8 mouse cellular contexts compared by ENCODE assay signal in the genomic region with DNA sequence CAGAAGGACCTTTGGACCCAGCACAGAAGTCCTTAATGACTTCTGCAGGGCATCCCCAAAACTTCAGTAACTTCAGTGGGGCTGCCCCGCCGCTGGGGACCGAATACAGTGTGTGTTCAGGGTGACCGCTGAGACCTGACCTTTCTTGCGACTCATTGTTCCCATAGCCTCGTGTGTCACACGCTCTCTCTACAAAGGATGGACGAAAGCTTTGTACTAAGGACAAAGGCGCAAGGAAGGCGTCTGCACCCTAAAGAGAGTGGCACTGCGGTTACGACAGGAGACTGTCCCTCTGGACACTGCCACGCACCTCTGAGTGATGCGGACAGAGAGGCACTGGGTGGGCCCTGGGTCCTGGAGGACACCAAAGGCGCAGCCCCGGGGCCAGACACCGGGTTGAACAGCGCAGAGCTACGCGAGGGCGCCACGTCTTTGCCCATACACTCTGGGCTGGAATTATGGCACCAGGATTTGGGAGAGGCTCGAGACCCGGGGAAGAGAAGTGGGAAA. TPM values are rescaled to one million over a fixed set of nuclear protein-coding genes. Genes with fewer than 3 reads are reported as not detected.
A peak's percentile ranks its signal among the peaks of the same experiment; 100 is the strongest.
DNase-seq lines count a peak whose midpoint lies in the region; ATAC-seq and TF ChIP-seq lines count a peak whose summit lies in the region.

No protein-coding gene starts in this region.

- DNase-seq in layer of hippocampus, postnatal 36 days, result peak; percentile 40 to 42
- DNase-seq in layer of hippocampus, adult 9-11 months, result no peak
- peak; percentile 26 for DNase-seq in adrenal gland, postnatal 25 days
- no peak for DNase-seq in forebrain, postnatal 0 days
- peak; percentile 41 to 59 for DNase-seq in kidney, postnatal 4 days
- DNase-seq in left cerebral cortex, adult 11 months (ENCODE audit: low spot score), result no peak
- DNase-seq in urinary bladder, postnatal 4 days (ENCODE audit: low spot score in 2 of 2), result no peak

- no peak; the same call in 1 of the 2 replicates for ATAC-seq in forebrain, postnatal 0 days
- ATAC-seq in neural tube, embryonic 13.5 days (ENCODE audit: low read depth), result peak; percentile 21

- peak overlapping the region; percentile 65 for H3K9ac ChIP-seq in forebrain, postnatal 0 days
- H3K9ac ChIP-seq in neural tube, embryonic 13.5 days, result peak overlapping the region; percentile 80

- 2% methylated on average over 24 of the region's 24 CpGs for WGBS in forebrain, postnatal 0 days
- WGBS in neural tube, embryonic 13.5 days, result under 1% methylated on average over 24 of the region's 24 CpGs

- H3K27ac ChIP-seq in forebrain, postnatal 0 days (ENCODE audit: low read depth, low read length), result peak overlapping the region; percentile 92
- peak overlapping the region; percentile 97 for H3K27ac ChIP-seq in neural tube, embryonic 13.5 days (replicated peaks)

- peaks cover 18% of the 10 kb centered on the region for H3K4me1 ChIP-seq in forebrain, postnatal 0 days (ENCODE audit: insufficient read depth)
- peaks cover 72% of the 10 kb centered on the region for H3K4me1 ChIP-seq in neural tube, embryonic 13.5 days (replicated peaks)

- no peaks in the 10 kb centered on the region for H3K9me3 ChIP-seq in forebrain, postnatal 0 days (ENCODE audit: low read length)
- H3K9me3 ChIP-seq in neural tube, embryonic 13.5 days, result no peaks in the 10 kb centered on the region

- 0 out of 2 replicates have a peak, but pooled peaks cover 8% of the 10 kb centered on the region for H3K36me3 ChIP-seq in forebrain, postnatal 0 days (ENCODE audit: insufficient read depth)
- H3K36me3 ChIP-seq in neural tube, embryonic 13.5 days, result peaks cover 8% of the 10 kb centered on the region

- no peak for TF ChIP-seq CTCF in forebrain, postnatal 0 days (IDR thresholded peaks at IDR 0.05; ENCODE audit: low read depth)

- H3K4me2 ChIP-seq in forebrain, postnatal 0 days (ENCODE audit: low read depth), result peak overlapping the region; percentile 90
- H3K4me2 ChIP-seq in neural tube, embryonic 13.5 days, result peak overlapping the region; percentile 96

- peak overlapping the region; percentile 49 for H3K4me3 ChIP-seq in forebrain, postnatal 0 days (ENCODE audit: low read depth, low read length)
- H3K4me3 ChIP-seq in neural tube, embryonic 13.5 days, result peak overlapping the region; percentile 58

- no peaks in the 10 kb centered on the region for H3K27me3 ChIP-seq in forebrain, postnatal 0 days (ENCODE audit: insufficient read depth, low read length)
- peaks cover 17% of the 10 kb centered on the region; the same call in 1 of the 2 replicates for H3K27me3 ChIP-seq in neural tube, embryonic 13.5 days

RNA-seq across cellular contexts. Expression of gene Kcnn1, which starts 1.7 kb away (rescaled TPM):
- 10 to 100 TPM; 16.9 to 17.7 TPM for total RNA-seq in layer of hippocampus, postnatal 36 days (2021)
- 2.2 and 3.3 TPM in 2 replicates for total RNA-seq in adrenal gland, postnatal 25 days (2021)
- total RNA-seq in forebrain, postnatal 0 days (2014; rRNA removed), result 20.5 and 31.5 TPM in 2 replicates
- polyA plus RNA-seq in forebrain, postnatal 0 days (2015; fragmentation: Nextera tagmentation; extraction: Ambion mirVana), result 9.4 and 9.8 TPM in 2 replicates
- 17.5 and 17.9 TPM in 2 replicates for polyA plus RNA-seq in neural tube, embryonic 13.5 days (2015; fragmentation: Nextera tagmentation; extraction: Ambion mirVana)

RNA-seq across cellular contexts. Expression of gene Ccdc124, which starts 9.0 kb away (rescaled TPM):
- 10 to 100 TPM; 83.4 to 95.4 TPM for total RNA-seq in layer of hippocampus, postnatal 36 days (2021)
- 54.6 and 57.5 TPM in 2 replicates for total RNA-seq in adrenal gland, postnatal 25 days (2021)
- total RNA-seq in forebrain, postnatal 0 days (2014; rRNA removed), result 34.7 and 59.9 TPM in 2 replicates
- polyA plus RNA-seq in forebrain, postnatal 0 days (2015; fragmentation: Nextera tagmentation; extraction: Ambion mirVana), result 161 and 175 TPM in 2 replicates
- polyA plus RNA-seq in neural tube, embryonic 13.5 days (2015; fragmentation: Nextera tagmentation; extraction: Ambion mirVana), result 148 and 156 TPM in 2 replicates

RNA-seq across cellular contexts. Expression of gene Arrdc2, which starts 25.2 kb away (rescaled TPM):
- total RNA-seq in layer of hippocampus, postnatal 36 days (2021), result 10 to 100 TPM; 18.5 to 25.6 TPM
- 10.6 and 14.4 TPM in 2 replicates for total RNA-seq in adrenal gland, postnatal 25 days (2021)
- total RNA-seq in forebrain, postnatal 0 days (2014; rRNA removed), result 15.4 and 25.9 TPM in 2 replicates
- polyA plus RNA-seq in forebrain, postnatal 0 days (2015; fragmentation: Nextera tagmentation; extraction: Ambion mirVana), result 5.6 and 7.1 TPM in 2 replicates
- polyA plus RNA-seq in neural tube, embryonic 13.5 days (2015; fragmentation: Nextera tagmentation; extraction: Ambion mirVana), result 7.8 TPM in 2 replicates

RNA-seq across cellular contexts. Expression of gene Slc5a5, which starts 27.8 kb away (rescaled TPM):
- 1 to 10 TPM; 8.1 to 8.9 TPM for total RNA-seq in layer of hippocampus, postnatal 36 days (2021)
- 0.09 TPM in 1 of 2 replicates, not detected in the other for total RNA-seq in adrenal gland, postnatal 25 days (2021)
- total RNA-seq in forebrain, postnatal 0 days (2014; rRNA removed), result 1.5 and 2.2 TPM in 2 replicates
- 2.4 and 3.6 TPM in 2 replicates for polyA plus RNA-seq in forebrain, postnatal 0 days (2015; fragmentation: Nextera tagmentation; extraction: Ambion mirVana)
- polyA plus RNA-seq in neural tube, embryonic 13.5 days (2015; fragmentation: Nextera tagmentation; extraction: Ambion mirVana), result 1.6 TPM in 2 replicates

RNA-seq across cellular contexts. Expression of gene Rpl18a, which starts 32.4 kb away (rescaled TPM):
- total RNA-seq in layer of hippocampus, postnatal 36 days (2021), result 100 to 1,000 TPM; 659 to 685 TPM
- total RNA-seq in adrenal gland, postnatal 25 days (2021), result 1,315 and 1,410 TPM in 2 replicates
- total RNA-seq in forebrain, postnatal 0 days (2014; rRNA removed), result 1,945 and 2,194 TPM in 2 replicates
- polyA plus RNA-seq in forebrain, postnatal 0 days (2015; fragmentation: Nextera tagmentation; extraction: Ambion mirVana), result 2,793 and 3,853 TPM in 2 replicates
- polyA plus RNA-seq in neural tube, embryonic 13.5 days (2015; fragmentation: Nextera tagmentation; extraction: Ambion mirVana), result 2,220 and 2,572 TPM in 2 replicates

Comparison
In these comparisons a context has a peak if more than half of its experiments do, and no peak if none do; other contexts are left out.
1. DNase-seq: peak in layer of hippocampus, postnatal 36 days (2 of 2), adrenal gland, postnatal 25 days (single experiment) and kidney, postnatal 4 days (2 of 2); none in layer of hippocampus, adult 9-11 months (single experiment), forebrain, postnatal 0 days (single experiment), left cerebral cortex, adult 11 months (single experiment) and urinary bladder, postnatal 4 days (0 of 2).